Mouse (Mus musculus) brain, embryonic 14.5 days (tissue): ENCODE results near the gene Kcnab2. TPM values are rescaled to one million over a fixed set of nuclear protein-coding genes. Genes with fewer than 3 reads are reported as not detected.

Experiments
- DNase-seq: peaks from one replicate; pipeline ENCODE4 v3.0.0-alpha.2; 2011; ENCODE audit warnings: low read depth
- CTCF ChIP-seq: fragments of 200-500 bp; IDR thresholded peaks from 2 replicates; pipeline ENCODE4 v1.5.1; 2012; ENCODE audit warnings: inconsistent platforms, mild to moderate bottlenecking, moderate library complexity, borderline replicate concordance; ENCODE audit not compliant: insufficient read depth, insufficient read length; ENCODE audit errors: extremely low read depth
- POLR2A ChIP-seq: fragments of 200-500 bp; IDR thresholded peaks from 2 replicates; pipeline ENCODE4 v1.6.1; 2012; ENCODE audit warnings: mild to moderate bottlenecking, inconsistent platforms, borderline replicate concordance; ENCODE audit not compliant: poor library complexity, insufficient read depth, insufficient read length, severe bottlenecking; ENCODE audit errors: extremely low read depth
- polyA plus RNA-seq: library from polyadenylated mRNA; depleted of rRNA; stranded (reverse); fragments of >200 nt; gene quantifications from 2 replicates; pipeline ENCODE4 v1.2.3, GENCODE M21; 2012; rRNA removed

The Kcnab2 gene
- polyA plus RNA-seq, 1 experiment, result 15.5 TPM

GRCm38 (mm10) chr4:152344651-152345050 lies 133.0 kb downstream of the Kcnab2 start:
- DNase-seq, result no peak
- TF ChIP-seq POLR2A (no peak), CTCF (no peak)

- peak; percentile 59 for DNase-seq
- TF ChIP-seq POLR2A (no peak), CTCF (peak; percentile 76)
Observed at GRCm38 (mm10) chr4:152343296-152343695, 134.4 kb downstream of the Kcnab2 start.

Other genes with a start within 250 kb of the Kcnab2 start
- 31.2 and 44.3 TPM in 2 replicates for gene Gpr153, start 203.6 kb downstream of the Kcnab2 start, polyA plus RNA-seq
- gene Hes3, start 186.2 kb downstream of the Kcnab2 start, polyA plus RNA-seq, result 0.37 and 0.88 TPM in 2 replicates
- gene Icmt, start 180.6 kb downstream of the Kcnab2 start, polyA plus RNA-seq, result 20.9 and 23.0 TPM in 2 replicates
- gene Rnf207, start 158.9 kb downstream of the Kcnab2 start, polyA plus RNA-seq, result 6.9 and 7.1 TPM in 2 replicates
- gene Rpl22, start 152.1 kb downstream of the Kcnab2 start, polyA plus RNA-seq, result 239 and 292 TPM in 2 replicates
- gene Chd5, start 139.2 kb downstream of the Kcnab2 start, polyA plus RNA-seq, result 22.1 and 47.3 TPM in 2 replicates
- gene Nphp4, start 1.2 kb downstream of the Kcnab2 start, polyA plus RNA-seq, result 7.9 and 10.0 TPM in 2 replicates